Mouse (Mus musculus) forebrain, embryonic 10.5 days (tissue): ENCODE results near the gene Sox12. TPM values are rescaled to one million over a fixed set of nuclear protein-coding genes. Genes with fewer than 3 reads are reported as not detected.
A peak's percentile ranks its signal among the peaks of the same experiment; 100 is the strongest.

Experiments used
- DNase-seq: peaks from one replicate; pipeline ENCODE4 v3.0.0-alpha.2; 2017; ENCODE audit warnings: low spot score; ENCODE audit errors: extremely low spot score
- H3K27ac ChIP-seq: fragments of 300-500 bp; sonication (generic); 2 replicates; pipeline ENCODE4 v1.5.1; 2016; ENCODE audit warnings: mild to moderate bottlenecking
- H3K27me3 ChIP-seq: fragments of 300-500 bp; sonication (generic); 2 replicates; pipeline ENCODE4 v1.6.1; 2016; ENCODE audit warnings: mild to moderate bottlenecking; ENCODE audit not compliant: poor library complexity, severe bottlenecking
- H3K36me3 ChIP-seq: fragments of 300-500 bp; sonication (generic); replicated peaks from 2 replicates; pipeline ENCODE4 v1.6.1; 2016; ENCODE audit warnings: mild to moderate bottlenecking, moderate library complexity
- H3K4me1 ChIP-seq: fragments of 300-500 bp; sonication (generic); 2 replicates; pipeline ENCODE4 v1.6.1; 2016
- H3K4me3 ChIP-seq: fragments of 300-500 bp; sonication (generic); 2 replicates; pipeline ENCODE4 v1.5.1; 2016; ENCODE audit warnings: mild to moderate bottlenecking, moderate library complexity
- H3K9me3 ChIP-seq: fragments of 300-500 bp; sonication (generic); 2 replicates; pipeline ENCODE4 v1.6.1; 2016; ENCODE audit warnings: mild to moderate bottlenecking, moderate library complexity
- WGBS: fragments of 180-500 bp; shearing (Covaris S2); methylation state at CpG from one replicate; pipeline ENCODE4 v1.1.7; 2016; 5-methylcytosine and 5-hydroxymethylcytosine counted together
- polyA plus RNA-seq: library from polyadenylated mRNA; unstranded; fragments of >200 nt; fragmentation: Nextera tagmentation; extraction: Ambion mirVana; gene quantifications from 2 replicates; pipeline ENCODE4 v1.2.1, GENCODE M21; 2016

Gene Sox12
- polyA plus RNA-seq, 1 experiment from 2014 or later = 9.3 TPM

- WGBS = 31% methylated on average over 4 of the region's 4 CpGs
- DNase-seq = no peak
- peak within 1 kb of the TSS; percentile 100 for H3K27ac ChIP-seq
- peaks cover 42% of the 10 kb centered on the region for H3K4me1 ChIP-seq
- peaks cover 14% of the 10 kb centered on the region for H3K9me3 ChIP-seq
- H3K36me3 ChIP-seq = peaks cover 5% of the 10 kb centered on the region; the same call in 1 of the 2 replicates
- H3K27me3 ChIP-seq = no peaks in the 10 kb centered on the region
- H3K4me3 ChIP-seq = peak within 1 kb of the TSS; percentile 96
Observed at GRCm38 (mm10) chr2:152415287-152415686, 17.4 kb upstream of the Sox12 start, which contains the start of gene 6820408C15Rik. 6820408C15Rik (plus strand) TSS chr2:152415587.

GRCm38 (mm10) chr2:152414591-152415165, 16.8 kb upstream of the Sox12 start, which contains the start of gene Zcchc3:
Zcchc3 (minus strand) TSS chr2:152415027.
- under 1% methylated on average over 65 of the region's 65 CpGs for WGBS
- Histone ChIP-seq H3K4me1 (peaks cover 48% of the 10 kb centered on the region), H3K27me3 (no peaks in the 10 kb centered on the region), H3K36me3 (peaks cover 5% of the 10 kb centered on the region; the same call in 1 of the 2 replicates), H3K9me3 (peaks cover 10% of the 10 kb centered on the region), H3K4me3 (peak within 1 kb of the TSS; percentile 96), H3K27ac (peak within 1 kb of the TSS; percentile 100)
- DNase-seq = peak; percentile 91

GRCm38 (mm10) chr2:152413765-152414584, 16.1 kb upstream of the Sox12 start:
- under 1% methylated on average over 84 of the region's 86 CpGs for WGBS
- peak; percentile 65 for DNase-seq
- H3K4me1 ChIP-seq = peaks cover 55% of the 10 kb centered on the region

GRCm38 (mm10) chr2:152413158-152413764, 15.4 kb upstream of the Sox12 start:
- Histone ChIP-seq H3K9me3 (peaks cover 10% of the 10 kb centered on the region), H3K36me3 (peaks cover 5% of the 10 kb centered on the region; the same call in 1 of the 2 replicates), H3K4me1 (peaks cover 55% of the 10 kb centered on the region), H3K27me3 (no peaks in the 10 kb centered on the region), H3K4me3 (peak overlapping the region; percentile 96), H3K27ac (peak overlapping the region; percentile 100)
- no peak for DNase-seq
- 2% methylated on average over 21 of the region's 21 CpGs for WGBS

More at GRCm38 (mm10) chr2:152413765-152414584, 16.1 kb upstream of the Sox12 start:
- H3K27me3 ChIP-seq = no peaks in the 10 kb centered on the region
- H3K9me3 ChIP-seq = peaks cover 10% of the 10 kb centered on the region
- H3K27ac ChIP-seq = peak overlapping the region; percentile 100
- peaks cover 5% of the 10 kb centered on the region; the same call in 1 of the 2 replicates for H3K36me3 ChIP-seq
- peak overlapping the region; percentile 96 for H3K4me3 ChIP-seq

- Histone ChIP-seq H3K9me3 (peaks cover 10% of the 10 kb centered on the region), H3K36me3 (peaks cover 5% of the 10 kb centered on the region; the same call in 1 of the 2 replicates), H3K4me3 (peak overlapping the region; percentile 96), H3K4me1 (peaks cover 55% of the 10 kb centered on the region), H3K27me3 (no peaks in the 10 kb centered on the region), H3K27ac (peak overlapping the region; percentile 100)
- no peak for DNase-seq
- WGBS = 2% methylated on average over 15 of the region's 15 CpGs
Observed at GRCm38 (mm10) chr2:152412526-152413157, 14.8 kb upstream of the Sox12 start.

GRCm38 (mm10) chr2:152411471-152411870, 13.6 kb upstream of the Sox12 start:
- DNase-seq = no peak
- H3K36me3 ChIP-seq = peaks cover 5% of the 10 kb centered on the region; the same call in 1 of the 2 replicates
- peaks cover 10% of the 10 kb centered on the region for H3K9me3 ChIP-seq
- H3K27me3 ChIP-seq = no peaks in the 10 kb centered on the region
- peak overlapping the region; percentile 100 for H3K27ac ChIP-seq
- H3K4me3 ChIP-seq = peak overlapping the region; percentile 96
- 2% methylated on average over 7 of the region's 7 CpGs for WGBS
- peaks cover 59% of the 10 kb centered on the region for H3K4me1 ChIP-seq

- WGBS = 0% methylated on average over 15 of the region's 15 CpGs
- peak; percentile 94 for DNase-seq
- Histone ChIP-seq H3K36me3 (peaks cover 5% of the 10 kb centered on the region; the same call in 1 of the 2 replicates), H3K27me3 (no peaks in the 10 kb centered on the region), H3K4me3 (peak overlapping the region; percentile 96), H3K4me1 (peaks cover 64% of the 10 kb centered on the region), H3K27ac (peak overlapping the region; percentile 100), H3K9me3 (peaks cover 5% of the 10 kb centered on the region)
Observed at GRCm38 (mm10) chr2:152410971-152411371, 13.1 kb upstream of the Sox12 start.

GRCm38 (mm10) chr2:152409781-152410180, 11.9 kb upstream of the Sox12 start:
- peaks cover 5% of the 10 kb centered on the region; the same call in 1 of the 2 replicates for H3K36me3 ChIP-seq
- WGBS = 81% methylated on average over 6 of the region's 6 CpGs
- no peaks in the 10 kb centered on the region for H3K9me3 ChIP-seq
- peaks cover 64% of the 10 kb centered on the region for H3K4me1 ChIP-seq
- no peaks in the 10 kb centered on the region for H3K27me3 ChIP-seq
- H3K27ac ChIP-seq = peak overlapping the region; percentile 100
- DNase-seq = no peak
- peak overlapping the region; percentile 5; the same call in 1 of the 2 replicates for H3K4me3 ChIP-seq

- WGBS = under 1% methylated on average over 19 of the region's 19 CpGs
- Histone ChIP-seq H3K36me3 (no peaks in the 10 kb centered on the region), H3K27me3 (no peaks in the 10 kb centered on the region), H3K4me3 (peak overlapping the region; percentile 47), H3K27ac (peak overlapping the region; percentile 86), H3K4me1 (peaks cover 40% of the 10 kb centered on the region), H3K9me3 (no peaks in the 10 kb centered on the region)
- DNase-seq = peak; percentile 98
Observed at GRCm38 (mm10) chr2:152406126-152406525, 8.3 kb upstream of the Sox12 start.

- H3K27me3 ChIP-seq = no peaks in the 10 kb centered on the region
- no peak for DNase-seq
- peaks cover 11% of the 10 kb centered on the region for H3K36me3 ChIP-seq
- H3K9me3 ChIP-seq = no peaks in the 10 kb centered on the region
- WGBS = under 1% methylated on average over 13 of the region's 13 CpGs
- H3K27ac ChIP-seq = peak overlapping the region; percentile 99
- peaks cover 49% of the 10 kb centered on the region for H3K4me1 ChIP-seq
- H3K4me3 ChIP-seq = peak overlapping the region; percentile 94
Observed at GRCm38 (mm10) chr2:152399122-152399542, 1.3 kb upstream of the Sox12 start.

GRCm38 (mm10) chr2:152398691-152399090, 828 bp upstream of the Sox12 start:
- Histone ChIP-seq H3K27me3 (no peaks in the 10 kb centered on the region), H3K36me3 (peaks cover 16% of the 10 kb centered on the region), H3K4me3 (peak overlapping the region; percentile 94), H3K4me1 (peaks cover 54% of the 10 kb centered on the region), H3K27ac (peak overlapping the region; percentile 99), H3K9me3 (no peaks in the 10 kb centered on the region)
- DNase-seq = peak; percentile 89
- WGBS = under 1% methylated on average over 38 of the region's 38 CpGs

GRCm38 (mm10) chr2:152397004-152397589, 766 bp downstream of the Sox12 start:
- Histone ChIP-seq H3K9me3 (no peaks in the 10 kb centered on the region), H3K4me1 (peaks cover 64% of the 10 kb centered on the region), H3K4me3 (peak overlapping the region; percentile 94), H3K27me3 (no peaks in the 10 kb centered on the region), H3K27ac (peak overlapping the region; percentile 99), H3K36me3 (peaks cover 16% of the 10 kb centered on the region)
- under 1% methylated on average over 68 of the region's 77 CpGs for WGBS
- DNase-seq = peak; percentile 78
